Mouse (Mus musculus): ENCODE results near the gene Sumo1.

The Sumo1 gene

DNA sequence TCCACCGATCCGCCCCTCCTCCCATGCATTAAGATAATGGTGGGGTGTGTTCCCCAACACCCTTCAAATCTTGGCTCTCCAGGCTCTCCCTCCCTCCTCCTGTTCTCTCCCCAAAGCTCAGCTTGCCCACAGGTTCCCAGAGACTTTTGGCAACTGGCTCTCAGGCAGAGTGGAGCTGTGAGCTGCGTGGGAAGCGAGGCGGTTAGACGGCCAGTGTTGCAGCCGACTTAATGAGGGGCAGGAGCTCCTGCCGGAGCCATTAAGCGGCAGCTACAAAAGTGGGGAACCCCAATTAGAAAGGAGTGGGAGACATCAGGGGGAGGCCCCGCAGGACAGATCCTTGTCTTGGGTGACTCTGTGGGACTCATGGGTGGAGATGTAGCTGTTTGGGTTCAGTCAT, 78.3 kb downstream of the Sumo1 start:
- no peak for DNase-seq

DNA sequence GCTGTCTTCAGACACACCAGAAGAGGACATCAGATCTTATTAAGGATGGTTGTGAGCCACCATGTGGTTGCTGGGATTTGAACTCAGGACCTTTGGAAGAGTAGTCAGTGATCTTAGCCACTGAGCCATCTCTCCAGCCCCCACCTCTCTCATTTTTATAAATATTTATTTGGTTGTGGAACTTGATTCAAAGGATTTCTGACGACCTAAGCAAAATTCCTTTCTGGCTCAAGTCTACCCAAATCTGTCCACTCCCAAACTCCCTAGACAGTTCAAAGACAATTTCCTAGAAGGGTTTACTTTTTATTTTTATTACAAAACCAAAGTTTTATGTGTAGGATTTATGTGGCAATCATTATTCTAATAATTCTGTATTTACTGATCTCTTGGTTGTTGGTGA, 81.4 kb downstream of the Sumo1 start:
- no peak for DNase-seq

DNA sequence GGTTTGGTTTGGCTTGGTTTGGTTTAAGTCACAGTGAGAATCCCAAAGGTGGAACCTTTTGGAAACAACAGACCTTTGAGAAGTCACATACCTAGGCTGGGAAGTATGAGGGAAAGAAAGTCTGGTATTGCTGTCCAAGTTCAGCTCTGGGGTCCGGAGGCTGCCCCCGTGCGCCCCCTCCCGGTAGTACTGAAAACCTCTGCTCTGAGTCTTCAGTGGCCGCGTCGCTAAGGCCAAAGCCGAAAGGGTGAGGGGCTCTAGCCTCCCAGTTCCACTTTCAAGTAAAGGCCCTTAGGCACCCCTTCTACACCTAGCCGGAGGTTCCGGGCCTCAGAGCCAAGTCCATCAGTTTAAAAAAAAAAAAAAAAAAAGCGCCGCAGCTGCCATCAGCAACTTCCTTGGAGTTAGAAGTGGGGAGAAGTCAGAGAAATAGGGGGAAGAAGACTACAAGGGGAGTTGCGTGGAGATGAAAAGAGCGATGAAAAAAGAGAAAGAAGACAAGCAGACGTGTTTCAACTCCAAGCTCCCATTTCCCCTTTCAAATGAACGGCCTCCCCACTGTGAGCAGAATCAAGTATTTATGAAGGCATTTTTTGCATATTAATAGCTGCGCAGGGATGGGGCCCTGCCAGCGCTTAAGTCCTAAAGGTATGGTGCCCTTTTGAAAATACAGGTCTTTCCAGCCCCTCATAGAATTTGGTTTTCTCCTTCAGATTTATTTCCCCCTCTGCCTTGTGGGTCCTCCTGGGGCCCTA, 85.8 kb downstream of the Sumo1 start:
- peak; percentile 81 to 85 for DNase-seq

DNA sequence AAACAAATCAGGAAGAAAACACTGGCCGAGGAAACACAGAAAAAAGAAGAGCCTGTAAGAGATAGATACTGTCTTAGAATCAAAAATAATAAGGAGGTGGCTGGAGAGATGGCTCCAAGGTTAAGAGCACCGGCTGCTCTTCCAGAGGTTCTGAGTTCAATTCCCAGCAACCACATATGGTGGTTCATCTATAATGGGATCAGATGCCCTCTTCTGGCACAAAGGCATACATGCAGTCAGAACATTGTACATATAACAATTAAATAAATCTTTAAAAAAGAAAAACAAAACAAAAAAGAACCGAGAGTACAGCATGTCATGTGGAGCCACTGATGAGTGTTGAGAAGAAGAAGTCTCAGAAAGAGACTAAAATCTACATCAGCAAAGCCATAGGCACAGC, 89.8 kb downstream of the Sumo1 start:
- no peak for DNase-seq

DNA sequence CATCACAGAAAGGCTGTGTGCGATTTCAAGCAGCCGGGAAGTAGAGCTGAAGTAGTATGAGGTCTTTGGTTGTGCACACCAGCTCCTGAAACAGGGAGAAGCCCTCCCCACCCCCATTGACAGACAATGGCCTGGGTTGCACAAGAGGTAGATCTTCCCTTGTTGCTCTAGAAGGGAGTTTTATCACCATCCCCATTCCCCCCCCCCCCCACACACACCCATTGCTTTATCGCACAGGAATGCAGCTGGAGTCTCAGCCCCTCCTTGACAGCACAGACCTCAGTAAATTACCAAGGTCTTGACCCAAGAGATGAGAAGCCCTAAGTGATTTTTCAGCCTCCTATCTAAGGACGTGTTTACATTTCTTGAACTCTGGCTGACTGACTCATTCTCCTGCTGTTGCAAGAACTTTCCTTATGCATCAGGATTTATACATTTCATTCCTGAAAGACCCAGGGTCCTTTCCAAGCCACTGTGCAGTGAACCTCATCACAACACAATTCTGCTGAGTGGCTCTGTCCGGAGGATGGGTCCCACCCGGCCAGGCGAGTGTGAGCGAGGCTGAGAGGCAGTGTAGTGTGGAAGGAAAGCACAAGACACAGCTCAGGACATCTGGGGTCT, 90.4 kb downstream of the Sumo1 start:
- DNase-seq: no peak

DNA sequence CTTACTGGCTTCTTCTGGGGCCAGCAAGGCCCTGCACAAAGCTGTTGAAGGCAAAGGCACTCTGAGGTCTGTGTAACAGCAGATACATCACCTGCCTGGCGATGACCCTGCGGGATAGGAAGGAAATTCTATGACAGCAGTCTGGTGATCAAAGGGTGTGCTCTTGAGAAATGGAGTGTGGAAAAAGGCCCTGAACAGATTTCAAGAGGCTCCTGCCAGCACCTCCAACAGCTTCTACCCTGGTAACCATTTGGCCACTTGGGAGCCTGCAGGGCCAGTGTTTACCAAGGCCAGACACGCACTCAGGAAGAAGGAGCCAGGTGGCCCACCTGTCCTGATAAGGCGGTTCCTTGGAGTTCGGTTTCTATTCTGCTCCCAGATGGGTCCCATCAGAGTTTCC, 91.3 kb downstream of the Sumo1 start:
- DNase-seq: peak; percentile 60 to 63

DNA sequence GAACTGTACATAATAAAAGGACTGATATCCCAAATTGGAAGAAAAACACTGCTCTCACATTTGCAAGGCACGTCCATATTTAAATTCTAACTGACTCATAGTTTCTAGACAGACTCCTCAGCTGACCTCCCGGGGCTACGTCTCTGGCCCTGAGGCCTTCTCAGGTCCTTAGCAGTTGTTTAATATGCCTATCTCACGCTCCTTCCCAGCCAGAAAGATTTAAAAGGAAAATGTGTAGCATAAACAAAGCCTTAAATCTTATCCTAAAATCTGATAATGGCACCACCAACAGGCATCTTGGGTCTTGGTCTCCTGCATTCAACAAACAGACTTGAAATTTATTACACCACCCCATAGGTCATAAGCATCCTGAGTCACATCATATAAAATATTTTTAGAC, 91.9 kb downstream of the Sumo1 start:
- no peak for DNase-seq

DNA sequence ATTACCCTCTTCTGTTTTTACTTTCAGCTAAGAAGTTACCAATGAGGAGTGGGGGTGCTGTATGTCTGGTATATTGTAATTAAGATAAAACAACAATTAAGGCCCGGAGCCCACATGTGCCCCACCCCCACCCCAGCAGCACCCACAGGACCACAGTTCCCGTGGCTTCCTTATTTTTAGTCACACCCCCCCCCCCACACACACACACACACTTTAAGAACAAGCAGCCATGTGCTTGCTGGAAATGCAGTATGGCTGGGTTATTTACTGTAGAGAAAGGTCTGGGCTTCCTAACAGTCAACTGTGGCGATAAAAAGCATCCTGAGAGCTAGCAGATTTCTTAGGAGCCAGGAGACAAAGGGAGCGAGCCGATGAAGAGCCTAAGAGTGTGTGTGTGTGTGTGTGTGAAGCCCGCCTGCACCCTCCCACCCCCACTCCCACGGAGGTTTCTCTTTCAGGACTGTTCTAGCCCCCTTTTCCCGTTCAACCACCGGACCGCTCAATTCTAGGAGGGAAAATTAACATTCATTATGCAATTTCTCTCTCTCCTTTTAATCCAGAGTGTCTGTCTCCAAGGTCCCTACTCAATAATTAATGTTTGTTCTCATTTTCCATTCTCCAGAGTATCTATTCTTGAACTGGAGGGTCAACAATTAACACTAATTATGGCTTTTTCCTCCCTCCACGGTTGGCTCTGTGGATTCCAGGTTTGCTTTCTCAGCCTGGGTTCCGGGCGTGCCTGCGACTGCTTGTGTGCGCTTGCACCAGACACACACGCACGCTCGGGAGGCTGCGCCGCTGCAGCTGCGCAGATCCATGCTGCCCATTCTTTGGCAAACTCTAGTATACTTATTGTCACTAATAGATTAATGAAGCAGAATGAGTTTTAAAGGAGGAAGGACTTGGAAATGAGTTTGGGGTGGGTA, 96.1 kb downstream of the Sumo1 start:
- no peak for DNase-seq

DNA sequence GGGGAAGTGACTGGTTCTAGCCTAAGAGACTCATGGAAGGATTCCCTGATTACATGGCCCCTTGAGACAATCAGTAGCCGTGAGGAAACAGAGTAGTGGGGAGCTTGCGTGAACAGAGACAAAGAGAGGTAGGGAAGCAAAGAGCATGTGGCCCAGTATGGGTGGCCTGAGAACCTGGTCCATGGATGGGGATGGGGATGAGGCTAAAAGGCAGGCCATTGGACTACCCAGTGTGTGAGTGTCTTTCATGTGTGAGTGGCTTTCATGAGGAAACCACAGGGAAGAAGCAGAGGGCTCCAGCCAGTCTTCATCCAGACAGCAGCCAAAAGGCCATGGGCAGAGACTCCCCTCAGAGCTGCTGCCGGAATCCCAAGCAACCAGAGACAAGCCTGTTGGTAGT, 96.8 kb downstream of the Sumo1 start:
- DNase-seq: no peak

DNA sequence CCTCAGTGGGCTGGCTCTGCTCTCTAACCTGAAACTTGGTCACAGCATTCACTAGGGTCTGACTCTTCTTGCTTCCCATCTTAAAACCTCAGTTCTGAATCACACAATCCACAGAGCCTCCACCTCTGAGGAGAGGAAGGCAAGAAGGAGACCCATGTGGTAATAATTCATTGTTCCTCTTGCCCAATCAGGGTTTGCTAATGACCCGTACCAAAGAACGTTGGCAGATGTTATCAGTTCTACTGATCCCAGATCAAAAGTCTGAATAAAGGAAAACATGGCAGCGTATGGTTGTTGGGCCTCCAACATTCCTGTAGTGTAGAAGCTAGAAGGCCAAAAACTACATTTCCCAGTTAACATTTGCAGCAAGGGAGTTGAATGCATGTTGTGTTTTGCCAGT, 99.1 kb downstream of the Sumo1 start:
- DNase-seq: no peak

DNA sequence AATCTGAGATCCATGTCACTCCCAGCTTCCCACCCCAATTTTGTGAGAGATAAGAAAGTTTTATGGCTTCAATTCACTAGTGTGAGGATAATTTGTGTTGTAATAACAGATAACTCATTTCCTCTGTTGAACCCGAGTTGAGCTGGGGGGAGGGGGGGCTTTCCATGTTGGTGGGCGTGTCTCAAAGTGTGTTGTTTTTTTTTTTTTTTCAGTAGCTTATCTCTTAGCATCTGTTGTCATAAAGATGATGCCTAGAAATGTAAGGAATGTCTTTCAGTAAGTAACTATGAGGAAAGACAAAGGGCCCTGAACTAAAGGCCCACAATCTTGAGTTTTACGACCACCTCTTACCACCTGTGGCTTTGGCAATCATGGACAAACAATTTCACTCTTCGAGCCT, 99.9 kb downstream of the Sumo1 start:
- no peak for DNase-seq

DNA sequence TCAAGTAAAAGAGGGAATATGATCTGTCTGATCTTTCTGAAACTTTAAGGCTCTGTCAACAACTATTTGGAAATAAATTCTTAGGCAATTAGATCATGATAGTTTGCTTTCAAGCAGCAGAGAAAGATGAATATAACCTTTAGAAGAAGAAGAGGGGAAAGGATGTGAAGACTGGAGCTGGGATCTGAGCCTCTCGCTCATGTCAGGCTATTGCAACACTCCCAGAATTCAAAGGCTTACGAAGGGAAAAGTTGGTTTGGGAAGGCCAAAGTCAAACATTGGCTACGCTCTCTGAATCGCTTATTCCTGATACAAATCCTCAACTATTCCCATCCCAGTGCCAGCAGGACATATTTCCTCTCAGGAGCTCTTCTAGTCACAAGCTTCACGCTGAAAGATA, 101.3 kb downstream of the Sumo1 start:
- no peak for DNase-seq

DNA sequence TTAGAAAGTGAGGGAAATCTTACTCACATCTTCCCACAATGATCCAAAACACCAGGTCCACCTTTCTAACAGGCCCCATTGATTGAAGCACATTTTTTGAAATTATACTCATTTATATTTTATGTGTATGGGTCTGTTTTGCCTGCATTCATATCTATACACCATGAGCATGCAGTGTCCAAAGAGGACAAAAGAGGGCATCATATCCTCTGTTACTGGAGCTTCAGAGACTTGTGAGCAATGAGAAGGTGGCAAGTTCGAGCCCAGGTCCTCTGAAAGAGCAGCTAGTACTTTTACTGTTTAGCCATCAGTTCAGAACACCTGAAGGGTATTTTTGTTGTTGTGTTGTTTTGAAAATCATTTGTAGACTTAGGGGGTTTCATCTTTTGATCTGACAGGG, 102.4 kb downstream of the Sumo1 start:
- no peak for DNase-seq

DNA sequence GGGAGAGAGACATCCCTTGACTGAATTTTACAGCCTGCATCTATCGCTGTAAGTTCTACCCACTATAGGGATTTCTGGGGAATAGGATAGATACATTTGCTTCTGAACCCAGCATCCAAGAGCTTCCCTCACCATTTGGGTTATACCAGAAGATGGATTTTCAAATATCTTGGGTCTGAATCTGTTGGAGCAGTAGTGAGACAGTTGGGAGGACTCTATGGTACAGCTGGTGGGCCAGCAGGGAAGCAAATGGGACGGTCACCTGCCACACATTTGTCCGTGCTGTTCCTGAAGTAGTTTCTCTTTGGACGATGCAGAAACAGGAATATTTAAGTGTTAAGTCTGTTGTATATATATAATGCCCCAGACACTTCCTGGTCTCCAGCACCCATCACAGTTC, 103.1 kb downstream of the Sumo1 start:
- DNase-seq: peak; percentile 65 to 70

DNA sequence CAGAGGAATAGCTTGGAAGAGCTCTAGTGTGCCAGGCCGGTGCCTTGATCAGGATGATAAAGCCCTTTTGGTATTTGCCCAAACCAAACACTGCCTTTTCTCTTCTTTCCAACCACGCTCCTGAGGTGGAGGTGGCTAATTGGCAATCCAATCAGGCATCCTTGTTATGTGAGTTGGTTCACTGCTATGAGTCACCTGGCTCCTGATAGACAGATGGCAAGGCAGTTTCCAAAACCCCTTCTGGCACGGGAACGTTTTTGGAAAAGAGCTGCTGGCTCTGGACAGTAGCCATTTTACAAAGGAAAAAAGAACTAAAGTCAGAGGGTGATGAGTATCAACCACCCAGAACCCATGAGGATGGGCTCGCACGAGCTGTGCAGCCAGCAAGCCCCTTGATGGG, 103.7 kb downstream of the Sumo1 start:
- DNase-seq: peak; percentile 77 to 87

DNA sequence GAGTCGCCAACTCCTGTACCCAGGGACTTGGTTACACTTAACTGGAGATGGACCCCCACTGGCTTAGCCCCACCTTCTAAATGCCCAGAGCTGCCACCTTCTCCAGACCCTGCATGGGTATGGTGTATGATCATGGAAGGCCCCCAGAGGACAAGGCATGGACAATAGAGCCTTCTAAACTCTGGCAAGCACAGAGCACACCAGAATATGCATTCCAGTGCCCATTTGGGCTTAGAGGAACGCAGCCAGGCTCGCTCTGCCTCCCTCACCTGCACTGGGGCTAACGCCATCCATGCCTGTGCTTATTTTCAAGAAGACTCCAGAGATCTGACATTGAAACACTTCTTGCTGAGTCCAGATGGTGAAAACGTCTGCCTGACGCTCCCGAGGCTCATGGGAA, 104.4 kb downstream of the Sumo1 start:
- DNase-seq: peak; percentile 33 to 36

DNA sequence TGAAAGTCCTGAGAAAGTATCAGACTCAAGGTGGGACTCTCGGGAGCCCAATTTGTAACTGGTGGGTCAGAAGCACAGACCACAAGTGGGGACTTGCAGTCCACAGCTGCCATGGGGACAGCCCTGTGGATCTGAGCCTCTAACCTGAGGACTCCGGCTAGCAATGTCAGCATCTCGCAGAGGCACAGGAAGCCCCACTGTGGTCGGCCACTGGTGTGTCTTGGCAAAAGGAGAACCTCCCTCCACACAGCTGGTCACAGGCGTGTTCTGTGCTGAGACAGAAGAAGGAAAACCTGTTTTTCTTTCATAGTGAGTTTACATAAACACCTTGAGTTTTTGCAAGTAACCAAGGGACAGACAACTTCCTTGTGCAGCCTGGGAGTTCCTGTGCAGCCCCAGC, 104.8 kb downstream of the Sumo1 start:
- no peak for DNase-seq

DNA sequence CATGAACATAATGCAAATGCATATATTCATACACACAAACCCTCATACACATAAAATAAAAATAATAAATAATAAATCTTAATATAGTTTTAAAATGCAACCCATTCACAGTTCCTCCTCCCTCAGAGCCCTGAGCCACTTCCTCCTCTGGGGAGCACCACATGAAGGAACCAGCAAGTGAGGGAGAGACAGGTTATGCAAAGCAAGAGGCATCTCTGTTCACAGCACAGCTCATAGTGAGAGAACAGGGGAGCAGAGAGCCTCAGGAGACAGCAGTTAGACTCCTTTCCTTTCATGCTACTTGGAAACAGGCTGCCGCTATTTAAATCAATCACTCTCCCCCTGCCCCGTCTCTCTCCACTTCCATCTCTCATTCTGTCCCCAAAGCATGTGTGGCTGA, 107.1 kb downstream of the Sumo1 start:
- no peak for DNase-seq

DNA sequence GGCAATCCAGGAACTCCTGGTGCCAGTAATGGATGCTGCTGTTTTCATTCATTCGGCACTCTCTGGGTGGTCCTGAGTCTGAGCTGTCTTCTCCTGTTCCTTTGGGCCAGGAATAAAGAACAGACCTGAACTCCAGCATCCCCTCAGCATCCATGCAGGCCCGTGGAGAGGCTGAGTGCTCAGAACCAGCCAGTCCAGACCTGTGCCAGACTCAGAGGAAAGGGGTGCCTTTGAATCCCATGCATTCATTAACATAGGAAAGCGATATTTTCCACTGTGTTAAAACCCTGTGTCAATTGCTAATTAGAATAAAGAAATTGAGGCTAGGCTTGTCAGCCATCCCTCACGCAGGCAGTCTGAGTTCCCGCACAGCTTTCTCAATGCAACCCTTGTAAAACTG, 116.9 kb downstream of the Sumo1 start:
- DNase-seq: no peak

DNA sequence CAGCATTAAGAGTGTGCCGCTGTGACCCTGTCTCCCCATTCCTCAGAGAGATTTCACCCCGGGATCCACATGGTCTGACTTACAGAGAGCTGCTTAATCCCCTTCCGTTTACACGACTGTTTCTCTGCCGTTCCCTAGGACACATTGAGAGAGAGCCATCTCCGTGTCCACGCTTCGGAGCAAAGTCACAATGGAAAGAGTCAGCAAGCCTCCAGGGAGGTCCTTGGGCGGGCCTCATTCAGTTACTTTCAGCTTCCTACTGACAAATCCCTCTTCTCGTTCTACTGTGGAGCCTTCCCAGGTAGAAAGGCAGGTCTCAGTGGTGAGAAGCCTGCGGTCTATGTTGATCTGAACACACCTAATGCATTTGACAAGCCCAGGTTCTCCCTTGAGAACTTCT, 119.6 kb downstream of the Sumo1 start:
- DNase-seq: no peak

DNA sequence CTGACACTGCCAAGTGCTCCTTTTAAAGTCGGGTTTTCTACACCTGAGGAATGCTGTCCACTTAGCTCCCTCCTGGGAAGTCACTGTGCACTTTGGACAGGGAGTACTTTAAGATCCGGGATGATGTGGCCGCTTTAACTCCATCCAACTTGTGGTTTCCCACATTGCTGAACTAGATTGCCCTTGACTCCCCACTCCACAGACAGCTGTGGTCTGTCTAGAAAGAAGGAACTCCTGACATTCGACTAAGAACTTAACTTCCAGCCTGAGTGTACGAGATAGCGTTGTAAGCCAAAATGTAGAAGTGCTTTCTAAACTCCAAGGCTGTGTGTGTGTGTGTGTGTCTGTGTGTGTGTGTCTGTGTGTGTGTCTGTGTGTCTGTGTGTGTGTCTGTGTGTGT, 120.4 kb downstream of the Sumo1 start:
- no peak for DNase-seq

DNA sequence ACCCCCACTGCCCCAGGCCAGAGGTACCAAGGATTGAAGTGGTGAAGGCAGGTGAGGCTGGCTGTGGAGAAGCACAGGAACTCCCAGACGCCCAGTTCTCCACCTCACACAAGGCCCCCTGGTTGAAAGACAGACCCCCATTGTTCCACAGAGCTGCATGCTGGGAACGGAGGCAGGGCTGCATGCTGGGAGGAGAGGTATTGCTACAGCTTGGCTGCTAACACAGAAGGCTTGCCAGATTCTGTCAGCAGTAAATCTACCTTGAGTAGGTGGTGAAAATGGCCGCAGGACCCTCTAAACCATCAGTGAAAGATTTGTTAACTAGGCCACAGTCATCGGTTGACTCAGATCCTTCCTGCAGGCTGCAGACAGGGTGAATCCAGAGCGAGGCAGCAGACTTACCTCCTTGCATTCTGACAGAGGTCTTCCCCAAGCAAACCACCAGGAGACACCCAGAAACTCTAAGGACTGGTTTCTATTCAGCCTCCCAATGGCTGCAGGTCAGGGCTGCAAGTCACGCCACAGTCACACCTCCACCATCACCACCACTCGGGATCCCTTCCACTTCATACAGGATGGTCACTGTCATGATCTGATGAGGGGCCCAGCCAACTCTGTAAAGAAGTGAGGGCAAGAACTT, 121.5 kb downstream of the Sumo1 start:
- no peak for DNase-seq

DNA sequence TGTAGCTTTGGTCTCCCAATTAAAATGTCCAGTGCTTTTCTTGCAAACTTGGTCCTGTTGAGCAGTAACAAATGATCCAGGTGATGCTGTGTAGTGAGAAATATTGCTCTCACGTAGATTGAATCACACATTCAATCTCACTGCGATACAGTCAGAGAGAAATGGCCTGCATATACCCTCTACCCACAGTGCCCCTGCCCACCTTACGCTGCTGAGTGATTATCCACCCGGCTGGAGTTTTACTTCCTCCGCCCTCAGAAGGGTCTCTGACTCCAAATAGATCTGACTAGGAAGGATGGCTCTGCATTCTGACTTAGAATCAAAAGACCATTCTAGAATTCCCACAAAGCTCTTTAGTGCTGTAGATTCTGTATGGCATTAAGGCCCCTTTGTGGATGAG, 122.1 kb downstream of the Sumo1 start:
- no peak for DNase-seq

Data from cerebellum, postnatal 36 days (tissue).